Mouse (Mus musculus) midbrain, embryonic 11.5 days (tissue): ENCODE data around the gene Rapgef4. TPM values are rescaled to one million over a fixed set of nuclear protein-coding genes. Genes with fewer than 3 reads are reported as not detected.

Source experiments
- ATAC-seq: fragments of 200-750 bp; cut with Nextera tagmentation; 2 replicates; pipeline ENCODE4 v1.8.0; 2017; ENCODE audit warnings: moderate TSS enrichment, moderate library complexity; ENCODE audit not compliant: low FRiP score
- DNase-seq: peaks from one replicate; pipeline ENCODE4 v3.0.0; 2015; ENCODE audit warnings: low spot score; ENCODE audit errors: missing footprints
- H3K27ac ChIP-seq: fragments of 300-500 bp; sonication (generic); 2 replicates; pipeline ENCODE4 v1.5.1; 2014; ENCODE audit warnings: low read depth, low read length
- H3K27me3 ChIP-seq: fragments of 300-500 bp; sonication (generic); 2 replicates; pipeline ENCODE4 v1.6.1; 2014; ENCODE audit warnings: mild to moderate bottlenecking, low read length, moderate library complexity, mixed read lengths; ENCODE audit not compliant: control insufficient read depth, insufficient read depth
- H3K36me3 ChIP-seq: fragments of 300-500 bp; sonication (generic); 2 replicates; pipeline ENCODE4 v1.6.1; 2014; ENCODE audit warnings: mild to moderate bottlenecking, low read length, moderate library complexity, mixed read lengths; ENCODE audit not compliant: control insufficient read depth, insufficient read depth
- H3K4me1 ChIP-seq: fragments of 300-500 bp; sonication (generic); 2 replicates; pipeline ENCODE4 v1.6.1; 2014; ENCODE audit warnings: low read length; ENCODE audit not compliant: control insufficient read depth, insufficient read depth
- H3K4me2 ChIP-seq: fragments of 300-500 bp; sonication (generic); 2 replicates; pipeline ENCODE4 v1.6.1; 2014; ENCODE audit warnings: mild to moderate bottlenecking, moderate library complexity
- H3K4me3 ChIP-seq: fragments of 300-500 bp; sonication (generic); 2 replicates; pipeline ENCODE4 v1.5.1; 2014; ENCODE audit warnings: low read depth, low read length
- H3K9ac ChIP-seq: fragments of 300-500 bp; sonication (generic); 2 replicates; pipeline ENCODE4 v1.6.1; 2014; ENCODE audit warnings: low read length
- H3K9me3 ChIP-seq: fragments of 300-500 bp; sonication (generic); 2 replicates; pipeline ENCODE4 v1.6.1; 2016; ENCODE audit warnings: low read length; ENCODE audit not compliant: control insufficient read depth
- WGBS: fragments of 180-500 bp; shearing (Covaris S2); extraction: QIAGEN DNeasy Blood & Tissue Kit; methylation state at CpG from one replicate; pipeline ENCODE4 v1.1.7; 2014; 5-methylcytosine and 5-hydroxymethylcytosine counted together
- polyA plus RNA-seq: library from polyadenylated mRNA; unstranded; fragments of >200 nt; fragmentation: Nextera tagmentation; extraction: Ambion mirVana; gene quantifications from 2 replicates; pipeline ENCODE4 v1.2.1, GENCODE M21; 2014

Gene Rapgef4
- polyA plus RNA-seq, 1 experiment from 2014 or later, result 2.0 TPM

- no peak overlapping the region for H3K9ac ChIP-seq
- DNase-seq, result peak; percentile 28
- no peak overlapping the region for H3K4me3 ChIP-seq
- H3K36me3 ChIP-seq, result no peaks in the 10 kb centered on the region
- no peak for ATAC-seq
- 89% methylated on average over 9 of the region's 9 CpGs for WGBS
- H3K9me3 ChIP-seq, result no peaks in the 10 kb centered on the region
- no peak overlapping the region for H3K4me2 ChIP-seq
- H3K27me3 ChIP-seq, result no peaks in the 10 kb centered on the region
- H3K27ac ChIP-seq, result no peak overlapping the region
- H3K4me1 ChIP-seq, result 0 out of 2 replicates have a peak, but pooled peaks cover 2% of the 10 kb centered on the region
These were observed 249.5 kb downstream of the Rapgef4 start for GRCm38 (mm10) chr2:72230545-72230944.

- H3K27ac ChIP-seq, result no peak overlapping the region
- WGBS, result 90% methylated on average over 11 of the region's 11 CpGs
- H3K4me3 ChIP-seq, result no peak overlapping the region
- no peak overlapping the region for H3K9ac ChIP-seq
- no peaks in the 10 kb centered on the region for H3K27me3 ChIP-seq
- DNase-seq, result peak; percentile 56
- H3K4me1 ChIP-seq, result peaks cover 2% of the 10 kb centered on the region; the same call in 1 of the 2 replicates
- H3K36me3 ChIP-seq, result no peaks in the 10 kb centered on the region
- no peak for ATAC-seq
- H3K4me2 ChIP-seq, result no peak overlapping the region
- no peaks in the 10 kb centered on the region for H3K9me3 ChIP-seq
These were observed 253.0 kb downstream of the Rapgef4 start for GRCm38 (mm10) chr2:72234085-72234484.

- Histone ChIP-seq H3K4me3 (no peak overlapping the region), H3K9me3 (no peaks in the 10 kb centered on the region), H3K4me1 (peaks cover 2% of the 10 kb centered on the region; the same call in 1 of the 2 replicates), H3K36me3 (no peaks in the 10 kb centered on the region), H3K9ac (no peak overlapping the region), H3K27ac (no peak overlapping the region), H3K4me2 (no peak overlapping the region), H3K27me3 (no peaks in the 10 kb centered on the region)
- 3% methylated on average over 3 of the region's 3 CpGs for WGBS
- ATAC-seq (no peak), DNase-seq (peak; percentile 94)
These were observed 253.9 kb downstream of the Rapgef4 start for GRCm38 (mm10) chr2:72234943-72235342.

- 57% methylated on average over 12 of the region's 12 CpGs for WGBS
- Histone ChIP-seq H3K27ac (no peak overlapping the region), H3K36me3 (no peaks in the 10 kb centered on the region), H3K9me3 (no peaks in the 10 kb centered on the region), H3K4me2 (no peak overlapping the region), H3K4me1 (peaks cover 2% of the 10 kb centered on the region; the same call in 1 of the 2 replicates), H3K9ac (peak overlapping the region; percentile 4; the same call in 1 of the 2 replicates), H3K4me3 (no peak overlapping the region), H3K27me3 (no peaks in the 10 kb centered on the region)
- peak; percentile 85 for DNase-seq
- ATAC-seq, result no peak
These were observed 254.4 kb downstream of the Rapgef4 start for GRCm38 (mm10) chr2:72235361-72235901.

- H3K9me3 ChIP-seq, result no peaks in the 10 kb centered on the region
- DNase-seq (no peak), ATAC-seq (no peak)
- no peak overlapping the region for H3K4me3 ChIP-seq
- H3K4me1 ChIP-seq, result peaks cover 13% of the 10 kb centered on the region
- no peak overlapping the region for H3K4me2 ChIP-seq
- H3K27ac ChIP-seq, result no peak overlapping the region
- WGBS, result 90% methylated on average over 2 of the region's 2 CpGs
- no peak overlapping the region for H3K9ac ChIP-seq
- no peaks in the 10 kb centered on the region for H3K36me3 ChIP-seq
- H3K27me3 ChIP-seq, result no peaks in the 10 kb centered on the region
These were observed 257.4 kb downstream of the Rapgef4 start for GRCm38 (mm10) chr2:72238421-72238820.

- H3K4me1 ChIP-seq, result peaks cover 13% of the 10 kb centered on the region
- no peak overlapping the region for H3K27ac ChIP-seq
- ATAC-seq (no peak), DNase-seq (no peak)
- no peak overlapping the region for H3K9ac ChIP-seq
- H3K9me3 ChIP-seq, result no peaks in the 10 kb centered on the region
- no peak overlapping the region for H3K4me2 ChIP-seq
- 78% methylated on average over 11 of the region's 11 CpGs for WGBS
- H3K27me3 ChIP-seq, result no peaks in the 10 kb centered on the region
- no peak overlapping the region for H3K4me3 ChIP-seq
- H3K36me3 ChIP-seq, result no peaks in the 10 kb centered on the region
These were observed 257.9 kb downstream of the Rapgef4 start for GRCm38 (mm10) chr2:72238925-72239324.

GRCm38 (mm10) chr2:72239456-72239855, 258.4 kb downstream of the Rapgef4 start:
- Histone ChIP-seq H3K4me1 (peaks cover 13% of the 10 kb centered on the region), H3K27ac (no peak overlapping the region), H3K9ac (no peak overlapping the region), H3K9me3 (no peaks in the 10 kb centered on the region), H3K36me3 (no peaks in the 10 kb centered on the region), H3K27me3 (no peaks in the 10 kb centered on the region), H3K4me2 (no peak overlapping the region), H3K4me3 (no peak overlapping the region)
- ATAC-seq, result no peak
- 86% methylated on average over 8 of the region's 8 CpGs for WGBS
- DNase-seq, result no peak

- Histone ChIP-seq H3K4me3 (no peak overlapping the region), H3K9ac (no peak overlapping the region), H3K36me3 (no peaks in the 10 kb centered on the region), H3K9me3 (no peaks in the 10 kb centered on the region), H3K4me2 (no peak overlapping the region), H3K4me1 (peaks cover 13% of the 10 kb centered on the region), H3K27me3 (no peaks in the 10 kb centered on the region), H3K27ac (no peak overlapping the region)
- 77% methylated on average over 7 of the region's 7 CpGs for WGBS
- peak; percentile 68 for DNase-seq
- ATAC-seq, result no peak
These were observed 259.0 kb downstream of the Rapgef4 start for GRCm38 (mm10) chr2:72239993-72240392.

- ATAC-seq (no peak), DNase-seq (peak; percentile 79)
- H3K36me3 ChIP-seq, result no peaks in the 10 kb centered on the region
- H3K27me3 ChIP-seq, result no peaks in the 10 kb centered on the region
- H3K9ac ChIP-seq, result no peak overlapping the region
- no peak overlapping the region for H3K27ac ChIP-seq
- no peak overlapping the region for H3K4me3 ChIP-seq
- 83% methylated on average over 7 of the region's 7 CpGs for WGBS
- peaks cover 12% of the 10 kb centered on the region for H3K4me1 ChIP-seq
- H3K4me2 ChIP-seq, result no peak overlapping the region
- H3K9me3 ChIP-seq, result no peaks in the 10 kb centered on the region
These were observed 259.7 kb downstream of the Rapgef4 start for GRCm38 (mm10) chr2:72240691-72241090.
